Mouse (Mus musculus): Measurements from ENCODE around the gene Ralgapa2. TPM values are rescaled to one million over a fixed set of nuclear protein-coding genes. Genes with fewer than 3 reads are reported as not detected.

Gene Ralgapa2
- polyA plus RNA-seq, 1 experiment, result 8.3 TPM

- 79% methylated on average over 2 of the region's 2 CpGs for WGBS
- H3K4me3 ChIP-seq (ENCODE audit: extremely low read depth, insufficient read depth, insufficient read length), result no peak overlapping the region
- TF ChIP-seq POLR2A (IDR thresholded peaks at IDR 0.05; ENCODE audit: low read depth, low read length) (no peak), CTCF (IDR thresholded peaks at IDR 0.05; ENCODE audit: extremely low read depth, insufficient read depth, insufficient read length, insufficient replicate concordance) (no peak)
- H3K27me3 ChIP-seq (ENCODE audit: control insufficient read depth, insufficient read depth, low read length), result no peaks in the 10 kb centered on the region
- no peak for DNase-seq (ENCODE audit: low read depth in 1 of 2, low spot score in 2 of 2)
- H3K4me1 ChIP-seq (ENCODE audit: control insufficient read depth, insufficient read depth, insufficient read length), result no peaks in the 10 kb centered on the region
- H3K27ac ChIP-seq (ENCODE audit: insufficient read depth, low read length), result no peak overlapping the region
- peaks cover 3% of the 10 kb centered on the region for H3K36me3 ChIP-seq (ENCODE audit: control insufficient read depth, insufficient read depth, low read length)
Observed at GRCm38 (mm10) chr2:146400738-146401137, 111.4 kb downstream of the Ralgapa2 start.

- no peak for DNase-seq (ENCODE audit: low read depth in 1 of 2, low spot score in 2 of 2)
- 94% methylated on average over 6 of the region's 6 CpGs for WGBS
- no peaks in the 10 kb centered on the region for H3K4me1 ChIP-seq (ENCODE audit: control insufficient read depth, insufficient read depth, insufficient read length)
- TF ChIP-seq POLR2A (IDR thresholded peaks at IDR 0.05; ENCODE audit: low read depth, low read length), result no peak
- TF ChIP-seq CTCF (IDR thresholded peaks at IDR 0.05; ENCODE audit: extremely low read depth, insufficient read depth, insufficient read length, insufficient replicate concordance), result no peak
- H3K36me3 ChIP-seq (ENCODE audit: control insufficient read depth, insufficient read depth, low read length), result no peaks in the 10 kb centered on the region
- H3K27ac ChIP-seq (ENCODE audit: insufficient read depth, low read length), result no peak overlapping the region
- H3K27me3 ChIP-seq (ENCODE audit: control insufficient read depth, insufficient read depth, low read length), result no peaks in the 10 kb centered on the region
- H3K4me3 ChIP-seq (ENCODE audit: extremely low read depth, insufficient read depth, insufficient read length), result no peak overlapping the region
Observed at GRCm38 (mm10) chr2:146398211-146398865, 113.8 kb downstream of the Ralgapa2 start.

- H3K4me1 ChIP-seq (ENCODE audit: control insufficient read depth, insufficient read depth, insufficient read length), result no peaks in the 10 kb centered on the region
- no peaks in the 10 kb centered on the region for H3K27me3 ChIP-seq (ENCODE audit: control insufficient read depth, insufficient read depth, low read length)
- no peak for TF ChIP-seq POLR2A (IDR thresholded peaks at IDR 0.05; ENCODE audit: low read depth, low read length)
- TF ChIP-seq CTCF (IDR thresholded peaks at IDR 0.05; ENCODE audit: extremely low read depth, insufficient read depth, insufficient read length, insufficient replicate concordance), result no peak
- no peak for DNase-seq (ENCODE audit: low read depth in 1 of 2, low spot score in 2 of 2)
- WGBS, result 85% methylated on average over 2 of the region's 2 CpGs
- no peak overlapping the region for H3K4me3 ChIP-seq (ENCODE audit: extremely low read depth, insufficient read depth, insufficient read length)
- no peak overlapping the region for H3K27ac ChIP-seq (ENCODE audit: insufficient read depth, low read length)
- peaks cover 3% of the 10 kb centered on the region; the same call in 1 of the 2 replicates for H3K36me3 ChIP-seq (ENCODE audit: control insufficient read depth, insufficient read depth, low read length)
Observed at GRCm38 (mm10) chr2:146387211-146387610, 124.9 kb downstream of the Ralgapa2 start.

GRCm38 (mm10) chr2:146384582-146384981 is 127.6 kb downstream of the Ralgapa2 start:
- peaks cover 3% of the 10 kb centered on the region; the same call in 1 of the 2 replicates for H3K36me3 ChIP-seq (ENCODE audit: control insufficient read depth, insufficient read depth, low read length)
- no peak overlapping the region for H3K4me3 ChIP-seq (ENCODE audit: extremely low read depth, insufficient read depth, insufficient read length)
- no peak overlapping the region for H3K27ac ChIP-seq (ENCODE audit: insufficient read depth, low read length)
- H3K4me1 ChIP-seq (ENCODE audit: control insufficient read depth, insufficient read depth, insufficient read length), result no peaks in the 10 kb centered on the region
- H3K27me3 ChIP-seq (ENCODE audit: control insufficient read depth, insufficient read depth, low read length), result no peaks in the 10 kb centered on the region
- WGBS, result 62% methylated on average over 1 of the region's 1 CpGs
- no peak for DNase-seq (ENCODE audit: low read depth in 1 of 2, low spot score in 2 of 2)
- no peak for TF ChIP-seq CTCF (IDR thresholded peaks at IDR 0.05; ENCODE audit: extremely low read depth, insufficient read depth, insufficient read length, insufficient replicate concordance)
- TF ChIP-seq POLR2A (IDR thresholded peaks at IDR 0.05; ENCODE audit: low read depth, low read length), result no peak

- TF ChIP-seq CTCF (IDR thresholded peaks at IDR 0.05; ENCODE audit: extremely low read depth, insufficient read depth, insufficient read length, insufficient replicate concordance) (no peak), POLR2A (IDR thresholded peaks at IDR 0.05; ENCODE audit: low read depth, low read length) (no peak)
- Histone ChIP-seq H3K27ac (ENCODE audit: insufficient read depth, low read length) (no peak overlapping the region), H3K27me3 (ENCODE audit: control insufficient read depth, insufficient read depth, low read length) (no peaks in the 10 kb centered on the region), H3K4me1 (ENCODE audit: control insufficient read depth, insufficient read depth, insufficient read length) (no peaks in the 10 kb centered on the region), H3K4me3 (ENCODE audit: extremely low read depth, insufficient read depth, insufficient read length) (no peak overlapping the region), H3K36me3 (ENCODE audit: control insufficient read depth, insufficient read depth, low read length) (no peaks in the 10 kb centered on the region)
- no peak for DNase-seq (ENCODE audit: low read depth in 1 of 2, low spot score in 2 of 2)
- 89% methylated on average over 5 of the region's 5 CpGs for WGBS
Observed at GRCm38 (mm10) chr2:146376293-146376692, 135.9 kb downstream of the Ralgapa2 start.

GRCm38 (mm10) chr2:146366098-146366497 is 146.0 kb downstream of the Ralgapa2 start:
- no peaks in the 10 kb centered on the region; the same call in 1 of the 2 replicates for H3K36me3 ChIP-seq (ENCODE audit: control insufficient read depth, insufficient read depth, low read length)
- TF ChIP-seq POLR2A (IDR thresholded peaks at IDR 0.05; ENCODE audit: low read depth, low read length) (no peak), CTCF (IDR thresholded peaks at IDR 0.05; ENCODE audit: extremely low read depth, insufficient read depth, insufficient read length, insufficient replicate concordance) (no peak)
- no peak overlapping the region for H3K4me3 ChIP-seq (ENCODE audit: extremely low read depth, insufficient read depth, insufficient read length)
- no peak for DNase-seq (ENCODE audit: low read depth in 1 of 2, low spot score in 2 of 2)
- H3K4me1 ChIP-seq (ENCODE audit: control insufficient read depth, insufficient read depth, insufficient read length), result no peaks in the 10 kb centered on the region
- WGBS, result 92% methylated on average over 12 of the region's 12 CpGs
- no peaks in the 10 kb centered on the region for H3K27me3 ChIP-seq (ENCODE audit: control insufficient read depth, insufficient read depth, low read length)
- H3K27ac ChIP-seq (ENCODE audit: insufficient read depth, low read length), result no peak overlapping the region

- 88% methylated on average over 11 of the region's 11 CpGs for WGBS
- TF ChIP-seq POLR2A (IDR thresholded peaks at IDR 0.05; ENCODE audit: low read depth, low read length) (no peak), CTCF (IDR thresholded peaks at IDR 0.05; ENCODE audit: extremely low read depth, insufficient read depth, insufficient read length, insufficient replicate concordance) (no peak)
- no peak for DNase-seq (ENCODE audit: low read depth in 1 of 2, low spot score in 2 of 2)
- Histone ChIP-seq H3K36me3 (ENCODE audit: control insufficient read depth, insufficient read depth, low read length) (no peaks in the 10 kb centered on the region; the same call in 1 of the 2 replicates), H3K4me3 (ENCODE audit: extremely low read depth, insufficient read depth, insufficient read length) (no peak overlapping the region), H3K4me1 (ENCODE audit: control insufficient read depth, insufficient read depth, insufficient read length) (no peaks in the 10 kb centered on the region), H3K27ac (ENCODE audit: insufficient read depth, low read length) (no peak overlapping the region), H3K27me3 (ENCODE audit: control insufficient read depth, insufficient read depth, low read length) (no peaks in the 10 kb centered on the region)
Observed at GRCm38 (mm10) chr2:146365368-146365983, 146.7 kb downstream of the Ralgapa2 start.
